Mouse (Mus musculus): ENCODE measurements at regions not wholly inside any gene's neighbourhood (a gene's known extent, or its start where the extent isn't known, plus 50 kb on each side); places are given as distances from the start of the nearest gene placed in this dataset.

GRCm38 (mm10) chr4:89061619-89062018 lies 75.3 kb upstream of the Mtap start:
- H3K4me2 ChIP-seq (ENCODE audit: low read depth, low read length) = no peak overlapping the region
- 77% methylated on average over 4 of the region's 4 CpGs for whole genome bisulfite sequencing
- H3K27ac ChIP-seq (ENCODE audit: low read depth) = no peak overlapping the region
- no peaks in the 10 kb centered on the region for H3K4me1 ChIP-seq (ENCODE audit: control insufficient read depth, insufficient read depth)
- no peaks in the 10 kb centered on the region for H3K36me3 ChIP-seq (replicated peaks; ENCODE audit: control insufficient read depth, insufficient read depth, low read length)
- ATAC-seq (ENCODE audit: insufficient read depth, low read depth) = no peak
- DNase-seq (ENCODE audit: low spot score) = no peak
- TF ChIP-seq EP300 (IDR thresholded peaks at IDR 0.05; ENCODE audit: low read depth) (no peak), CTCF (IDR thresholded peaks at IDR 0.05; ENCODE audit: low read depth) (no peak)
- H3K9me3 ChIP-seq (replicated peaks; ENCODE audit: control insufficient read depth, low read length) = no peaks in the 10 kb centered on the region
- no peaks in the 10 kb centered on the region for H3K27me3 ChIP-seq (ENCODE audit: control insufficient read depth, insufficient read depth, low read length)
- no peak overlapping the region for H3K9ac ChIP-seq (replicated peaks; ENCODE audit: low read depth, low read length)
- no peak overlapping the region for H3K4me3 ChIP-seq (ENCODE audit: low read depth, low read length)

DNA sequence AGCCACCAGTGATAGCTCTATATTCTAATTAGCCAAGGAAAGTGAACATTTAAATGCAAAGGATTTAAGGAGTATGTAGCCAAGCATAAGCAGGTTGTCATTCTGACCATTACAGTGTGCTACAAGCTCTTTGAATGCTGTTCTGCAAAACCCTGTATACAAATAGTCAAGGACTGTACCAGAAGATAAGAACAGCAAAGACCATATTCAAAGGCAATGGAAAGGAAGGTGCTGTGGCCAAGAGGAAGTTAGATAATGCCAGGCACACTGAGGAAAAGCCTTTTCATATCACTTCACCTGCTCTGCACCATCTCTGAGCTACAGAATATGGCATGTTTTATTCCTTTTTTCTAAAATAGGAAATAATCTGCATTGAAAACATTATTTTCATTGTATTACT lies 79.3 kb upstream of the Mtap start:
- TF ChIP-seq CTCF (IDR thresholded peaks at IDR 0.05; ENCODE audit: low read depth) = no peak
- no peak for TF ChIP-seq EP300 (IDR thresholded peaks at IDR 0.05; ENCODE audit: low read depth)
- Histone ChIP-seq H3K4me3 (ENCODE audit: low read depth, low read length) (no peak overlapping the region), H3K4me2 (ENCODE audit: low read depth, low read length) (no peak overlapping the region), H3K27me3 (ENCODE audit: control insufficient read depth, insufficient read depth, low read length) (no peaks in the 10 kb centered on the region), H3K9me3 (replicated peaks; ENCODE audit: control insufficient read depth, low read length) (no peaks in the 10 kb centered on the region), H3K27ac (ENCODE audit: low read depth) (no peak overlapping the region), H3K36me3 (replicated peaks; ENCODE audit: control insufficient read depth, insufficient read depth, low read length) (no peaks in the 10 kb centered on the region), H3K4me1 (ENCODE audit: control insufficient read depth, insufficient read depth) (no peaks in the 10 kb centered on the region), H3K9ac (replicated peaks; ENCODE audit: low read depth, low read length) (no peak overlapping the region)
- DNase-seq (ENCODE audit: low spot score) = no peak
- ATAC-seq (ENCODE audit: insufficient read depth, low read depth) = no peak

GRCm38 (mm10) chr4:89057135-89057534 lies 79.8 kb upstream of the Mtap start:
- Histone ChIP-seq H3K9ac (replicated peaks; ENCODE audit: low read depth, low read length) (no peak overlapping the region), H3K27ac (ENCODE audit: low read depth) (no peak overlapping the region), H3K27me3 (ENCODE audit: control insufficient read depth, insufficient read depth, low read length) (no peaks in the 10 kb centered on the region), H3K4me3 (ENCODE audit: low read depth, low read length) (no peak overlapping the region), H3K36me3 (replicated peaks; ENCODE audit: control insufficient read depth, insufficient read depth, low read length) (no peaks in the 10 kb centered on the region), H3K9me3 (replicated peaks; ENCODE audit: control insufficient read depth, low read length) (no peaks in the 10 kb centered on the region), H3K4me2 (ENCODE audit: low read depth, low read length) (no peak overlapping the region), H3K4me1 (ENCODE audit: control insufficient read depth, insufficient read depth) (no peaks in the 10 kb centered on the region)
- TF ChIP-seq CTCF (IDR thresholded peaks at IDR 0.05; ENCODE audit: low read depth) (no peak), EP300 (IDR thresholded peaks at IDR 0.05; ENCODE audit: low read depth) (no peak)
- ATAC-seq (ENCODE audit: insufficient read depth, low read depth) (no peak), DNase-seq (ENCODE audit: low spot score) (no peak)
- 75% methylated on average over 1 of the region's 1 CpGs for WGBS

- no peak for TF ChIP-seq EP300 (IDR thresholded peaks at IDR 0.05; ENCODE audit: low read depth)
- no peak for TF ChIP-seq CTCF (IDR thresholded peaks at IDR 0.05; ENCODE audit: low read depth)
- no peak for ATAC-seq (ENCODE audit: insufficient read depth, low read depth)
- Histone ChIP-seq H3K4me3 (ENCODE audit: low read depth, low read length) (no peak overlapping the region), H3K4me2 (ENCODE audit: low read depth, low read length) (no peak overlapping the region), H3K27ac (ENCODE audit: low read depth) (no peak overlapping the region), H3K9ac (replicated peaks; ENCODE audit: low read depth, low read length) (no peak overlapping the region), H3K27me3 (ENCODE audit: control insufficient read depth, insufficient read depth, low read length) (no peaks in the 10 kb centered on the region), H3K36me3 (replicated peaks; ENCODE audit: control insufficient read depth, insufficient read depth, low read length) (no peaks in the 10 kb centered on the region), H3K9me3 (replicated peaks; ENCODE audit: control insufficient read depth, low read length) (no peaks in the 10 kb centered on the region), H3K4me1 (ENCODE audit: control insufficient read depth, insufficient read depth) (no peaks in the 10 kb centered on the region)
- no peak for DNase-seq (ENCODE audit: low spot score)
- WGBS = 86% methylated on average over 3 of the region's 3 CpGs
Measured at GRCm38 (mm10) chr4:89055969-89056368, 81.0 kb upstream of the Mtap start.

DNA sequence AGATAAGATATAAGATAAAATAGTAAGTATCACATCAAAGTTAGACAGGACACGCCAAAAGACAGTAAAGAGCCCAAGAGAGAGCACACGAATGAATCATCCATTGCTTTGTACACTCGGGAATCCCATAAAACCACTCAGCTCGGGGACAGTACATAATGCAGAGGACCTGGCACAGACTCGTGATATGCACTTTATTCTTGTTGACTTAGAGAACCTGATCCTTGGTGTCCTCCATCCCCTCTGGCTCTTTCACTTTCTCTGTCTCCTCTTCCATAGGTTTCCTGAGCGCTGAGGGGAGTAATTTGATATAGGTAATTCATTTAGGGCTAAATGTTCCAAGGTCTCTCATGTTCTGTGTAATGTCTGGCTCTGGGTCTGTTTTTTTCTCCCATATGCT lies 83.3 kb upstream of the Mtap start:
- no peak for DNase-seq (ENCODE audit: low spot score)
- no peak overlapping the region for H3K27ac ChIP-seq (ENCODE audit: low read depth)
- no peak overlapping the region for H3K4me3 ChIP-seq (ENCODE audit: low read depth, low read length)
- no peaks in the 10 kb centered on the region for H3K9me3 ChIP-seq (replicated peaks; ENCODE audit: control insufficient read depth, low read length)
- ATAC-seq (ENCODE audit: insufficient read depth, low read depth) = no peak
- H3K4me2 ChIP-seq (ENCODE audit: low read depth, low read length) = no peak overlapping the region
- H3K9ac ChIP-seq (replicated peaks; ENCODE audit: low read depth, low read length) = no peak overlapping the region
- H3K36me3 ChIP-seq (replicated peaks; ENCODE audit: control insufficient read depth, insufficient read depth, low read length) = no peaks in the 10 kb centered on the region
- WGBS = 59% methylated on average over 6 of the region's 6 CpGs
- no peaks in the 10 kb centered on the region for H3K4me1 ChIP-seq (ENCODE audit: control insufficient read depth, insufficient read depth)
- TF ChIP-seq EP300 (IDR thresholded peaks at IDR 0.05; ENCODE audit: low read depth) = no peak
- no peak for TF ChIP-seq CTCF (IDR thresholded peaks at IDR 0.05; ENCODE audit: low read depth)
- H3K27me3 ChIP-seq (ENCODE audit: control insufficient read depth, insufficient read depth, low read length) = no peaks in the 10 kb centered on the region

DNA sequence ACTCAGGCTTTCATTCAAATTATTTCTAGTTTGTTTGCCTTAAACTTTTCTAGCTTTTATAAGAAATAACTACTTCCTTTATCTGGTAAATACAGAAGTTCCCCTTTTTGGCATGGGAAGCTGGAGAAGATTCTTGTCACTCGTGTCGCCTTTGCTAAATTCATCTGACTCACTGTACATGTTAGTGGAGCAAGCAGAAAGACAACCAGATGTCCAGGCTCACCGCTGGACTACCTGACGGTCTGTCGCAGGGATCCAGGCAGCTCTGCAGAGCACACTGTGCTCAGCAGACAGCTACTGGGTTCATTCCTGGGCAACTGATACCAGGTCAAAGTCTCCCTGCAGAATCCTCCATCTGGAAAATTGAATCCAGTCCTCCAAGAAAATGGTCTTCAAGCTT lies 85.0 kb upstream of the Mtap start:
- DNase-seq (ENCODE audit: low spot score) = no peak
- H3K4me3 ChIP-seq (ENCODE audit: low read depth, low read length) = no peak overlapping the region
- H3K27me3 ChIP-seq (ENCODE audit: control insufficient read depth, insufficient read depth, low read length) = no peaks in the 10 kb centered on the region
- no peaks in the 10 kb centered on the region for H3K36me3 ChIP-seq (replicated peaks; ENCODE audit: control insufficient read depth, insufficient read depth, low read length)
- H3K9me3 ChIP-seq (replicated peaks; ENCODE audit: control insufficient read depth, low read length) = no peaks in the 10 kb centered on the region
- no peak overlapping the region for H3K27ac ChIP-seq (ENCODE audit: low read depth)
- H3K4me2 ChIP-seq (ENCODE audit: low read depth, low read length) = no peak overlapping the region
- H3K4me1 ChIP-seq (ENCODE audit: control insufficient read depth, insufficient read depth) = no peaks in the 10 kb centered on the region
- no peak overlapping the region for H3K9ac ChIP-seq (replicated peaks; ENCODE audit: low read depth, low read length)
- ATAC-seq (ENCODE audit: insufficient read depth, low read depth) = no peak
- WGBS = 58% methylated on average over 5 of the region's 5 CpGs
- TF ChIP-seq CTCF (IDR thresholded peaks at IDR 0.05; ENCODE audit: low read depth) (no peak), EP300 (IDR thresholded peaks at IDR 0.05; ENCODE audit: low read depth) (no peak)
